Mouse (Mus musculus) cortical plate, adult 2 months (tissue): ENCODE data around the gene Dedd. TPM values are rescaled to one million over a fixed set of nuclear protein-coding genes. Genes with fewer than 3 reads are reported as not detected.

Experiments
- H3K27ac ChIP-seq: fragments of 200-500 bp; 2 replicates; pipeline ENCODE4 v1.5.1; 2012; ENCODE audit warnings: low read length, control low read depth, inconsistent platforms; ENCODE audit not compliant: insufficient read depth
- H3K4me1 ChIP-seq: fragments of 200-500 bp; 2 replicates; pipeline ENCODE4 v1.6.1; 2011; ENCODE audit warnings: low read length; ENCODE audit not compliant: control insufficient read depth, insufficient read depth
- H3K4me3 ChIP-seq: fragments of 200-500 bp; 2 replicates; pipeline ENCODE4 v1.5.1; 2011; ENCODE audit warnings: mild to moderate bottlenecking, low read length, control low read depth; ENCODE audit not compliant: insufficient read depth
- CTCF ChIP-seq: fragments of 200-500 bp; IDR thresholded peaks from 2 replicates; pipeline ENCODE4 v1.5.1; 2011; ENCODE audit warnings: mild to moderate bottlenecking, control low read depth, low read length; ENCODE audit not compliant: insufficient read depth; ENCODE audit errors: extremely low read depth
- POLR2A ChIP-seq: fragments of 200-500 bp; IDR thresholded peaks from 2 replicates; pipeline ENCODE4 v1.6.1; 2011; ENCODE audit warnings: mild to moderate bottlenecking, low read length, control low read depth; ENCODE audit not compliant: insufficient read depth; ENCODE audit errors: extremely low read depth
- polyA plus RNA-seq: library from polyadenylated mRNA; depleted of rRNA; stranded (reverse); fragments of >200 nt; gene quantifications from 2 replicates; pipeline ENCODE4 v1.2.3, GENCODE M21; 2012

The Dedd gene
- polyA plus RNA-seq, 1 experiment, result 50.2 TPM

- H3K27ac ChIP-seq, result no peak overlapping the region
- no peaks in the 10 kb centered on the region for H3K4me1 ChIP-seq
- TF ChIP-seq CTCF (no peak), POLR2A (no peak)
- no peak overlapping the region for H3K4me3 ChIP-seq
These were observed 43.9 kb downstream of the Dedd start for GRCm38 (mm10) chr1:171372880-171373279.

- TF ChIP-seq CTCF (no peak), POLR2A (no peak)
These were observed 45.0 kb downstream of the Dedd start for GRCm38 (mm10) chr1:171373946-171374345.

GRCm38 (mm10) chr1:171375646-171376097 is 46.7 kb downstream of the Dedd start:
- no peaks in the 10 kb centered on the region for H3K4me1 ChIP-seq
- no peak overlapping the region for H3K4me3 ChIP-seq

More at GRCm38 (mm10) chr1:171373946-171374345, 45.0 kb downstream of the Dedd start:
- H3K4me3 ChIP-seq, result no peak overlapping the region
- H3K27ac ChIP-seq, result no peak overlapping the region
- H3K4me1 ChIP-seq, result no peaks in the 10 kb centered on the region

GRCm38 (mm10) chr1:171378298-171378697 is 49.4 kb downstream of the Dedd start:
- Histone ChIP-seq H3K27ac (no peak overlapping the region), H3K4me1 (no peaks in the 10 kb centered on the region), H3K4me3 (no peak overlapping the region)
- TF ChIP-seq CTCF (no peak), POLR2A (no peak)

More at GRCm38 (mm10) chr1:171375646-171376097, 46.7 kb downstream of the Dedd start:
- TF ChIP-seq CTCF, result no peak
- TF ChIP-seq POLR2A, result no peak
- no peak overlapping the region for H3K27ac ChIP-seq

GRCm38 (mm10) chr1:171379935-171380599 is 51.1 kb downstream of the Dedd start:
- Histone ChIP-seq H3K4me3 (peak overlapping the region; percentile 23), H3K27ac (no peak overlapping the region), H3K4me1 (no peaks in the 10 kb centered on the region)
- peak; percentile 65 for TF ChIP-seq CTCF
- no peak for TF ChIP-seq POLR2A

GRCm38 (mm10) chr1:171382096-171382620 is 53.2 kb downstream of the Dedd start:
- TF ChIP-seq CTCF (no peak), POLR2A (no peak)
- H3K4me3 ChIP-seq, result no peak overlapping the region
- H3K4me1 ChIP-seq, result no peaks in the 10 kb centered on the region
- H3K27ac ChIP-seq, result no peak overlapping the region

GRCm38 (mm10) chr1:171384361-171384760 is 55.4 kb downstream of the Dedd start:
- TF ChIP-seq POLR2A (no peak), CTCF (no peak)
- Histone ChIP-seq H3K4me1 (no peaks in the 10 kb centered on the region), H3K27ac (no peak overlapping the region), H3K4me3 (no peak overlapping the region)

GRCm38 (mm10) chr1:171385171-171385570 is 56.2 kb downstream of the Dedd start:
- H3K4me3 ChIP-seq, result no peak overlapping the region
- H3K27ac ChIP-seq, result no peak overlapping the region
- TF ChIP-seq POLR2A (no peak), CTCF (no peak)
- H3K4me1 ChIP-seq, result no peaks in the 10 kb centered on the region

GRCm38 (mm10) chr1:171387099-171387498 is 58.2 kb downstream of the Dedd start:
- no peaks in the 10 kb centered on the region for H3K4me1 ChIP-seq
- no peak overlapping the region for H3K4me3 ChIP-seq
- H3K27ac ChIP-seq, result no peak overlapping the region
- 0 out of 2 replicates have a peak, but pooled peaks have one; percentile 4 for TF ChIP-seq CTCF
- TF ChIP-seq POLR2A, result no peak

GRCm38 (mm10) chr1:171388376-171389102 is 59.6 kb downstream of the Dedd start, which contains the start of gene Arhgap30:
Gene Arhgap30, plus strand, starts transcription at chr1:171388954.
- Histone ChIP-seq H3K27ac (no peak within 1 kb of the TSS), H3K4me3 (peak within 1 kb of the TSS; percentile 17; the same call in 1 of the 2 replicates), H3K4me1 (no peaks in the 10 kb centered on the region)
- no peak for TF ChIP-seq CTCF
- TF ChIP-seq POLR2A, result no peak
